Mouse (Mus musculus) neural tube, embryonic 14.5 days (tissue): ENCODE results near the gene Igdcc3. TPM values are rescaled to one million over a fixed set of nuclear protein-coding genes. Genes with fewer than 3 reads are reported as not detected.

ENCODE experiments used
- ATAC-seq: fragments of 200-750 bp; cut with Nextera tagmentation; 2 replicates; pipeline ENCODE4 v1.8.0; 2017; ENCODE audit warnings: low read depth, mild to moderate bottlenecking, moderate TSS enrichment, moderate library complexity
- H3K27ac ChIP-seq: fragments of 300-500 bp; sonication (generic); 2 replicates; pipeline ENCODE4 v1.5.1; 2014; ENCODE audit warnings: low read depth, mild to moderate bottlenecking, control low read depth, low read length, moderate library complexity, mixed read lengths
- H3K27me3 ChIP-seq: fragments of 300-500 bp; sonication (generic); 2 replicates; pipeline ENCODE4 v1.6.1; 2014; ENCODE audit warnings: low read length; ENCODE audit not compliant: control insufficient read depth, insufficient read depth
- H3K36me3 ChIP-seq: fragments of 300-500 bp; sonication (generic); 2 replicates; pipeline ENCODE4 v1.6.1; 2014; ENCODE audit warnings: low read length, mixed read lengths; ENCODE audit not compliant: control insufficient read depth, insufficient read depth
- H3K4me1 ChIP-seq: fragments of 300-500 bp; sonication (generic); 2 replicates; pipeline ENCODE4 v1.6.1; 2014; ENCODE audit warnings: low read length; ENCODE audit not compliant: control insufficient read depth, insufficient read depth
- H3K4me2 ChIP-seq: fragments of 300-500 bp; sonication (generic); 2 replicates; pipeline ENCODE4 v1.6.1; 2014; ENCODE audit warnings: mild to moderate bottlenecking, low read depth, low read length, control low read depth
- H3K4me3 ChIP-seq: fragments of 300-500 bp; sonication (generic); 2 replicates; pipeline ENCODE4 v1.5.1; 2014; ENCODE audit warnings: low read depth, low read length, control low read depth, mixed read lengths
- H3K9ac ChIP-seq: fragments of 300-500 bp; sonication (generic); replicated peaks from 2 replicates; pipeline ENCODE4 v1.6.1; 2014; ENCODE audit warnings: low read depth, mild to moderate bottlenecking, control low read depth, low read length, mixed read lengths
- H3K9me3 ChIP-seq: fragments of 300-500 bp; sonication (generic); 2 replicates; pipeline ENCODE4 v1.6.1; 2016; ENCODE audit warnings: low read length; ENCODE audit not compliant: control insufficient read depth
- WGBS: fragments of 180-500 bp; shearing (Covaris S2); extraction: QIAGEN DNeasy Blood & Tissue Kit; methylation state at CpG from one replicate; pipeline ENCODE4 v1.1.7; 2014; 5-methylcytosine and 5-hydroxymethylcytosine counted together
- polyA plus RNA-seq: library from polyadenylated mRNA; unstranded; fragments of >200 nt; fragmentation: Nextera tagmentation; extraction: Ambion mirVana; gene quantifications from 2 replicates; pipeline ENCODE4 v1.2.1, GENCODE M21; 2014

Igdcc3 gene
- polyA plus RNA-seq, 1 experiment from 2014 or later: 10.1 TPM

GRCm38 (mm10) chr9:65193214-65193613 lies 52.2 kb downstream of the Igdcc3 start:
- no peaks in the 10 kb centered on the region for H3K27me3 ChIP-seq
- no peak overlapping the region for H3K9ac ChIP-seq
- ATAC-seq: no peak
- H3K9me3 ChIP-seq: no peaks in the 10 kb centered on the region
- no peak overlapping the region for H3K27ac ChIP-seq
- peaks cover 9% of the 10 kb centered on the region; the same call in 1 of the 2 replicates for H3K4me1 ChIP-seq
- 75% methylated on average over 12 of the region's 12 CpGs for WGBS
- no peak overlapping the region for H3K4me3 ChIP-seq
- H3K36me3 ChIP-seq: no peaks in the 10 kb centered on the region
- no peak overlapping the region for H3K4me2 ChIP-seq

- 0 out of 2 replicates have a peak within 1 kb of the TSS, but pooled peaks have one; percentile 7 for H3K9ac ChIP-seq
- no peak for ATAC-seq
- H3K36me3 ChIP-seq: no peaks in the 10 kb centered on the region
- peak within 1 kb of the TSS; percentile 68 for H3K27ac ChIP-seq
- WGBS: 76% methylated on average over 4 of the region's 4 CpGs
- H3K27me3 ChIP-seq: no peaks in the 10 kb centered on the region
- H3K4me1 ChIP-seq: peaks cover 9% of the 10 kb centered on the region; the same call in 1 of the 2 replicates
- H3K9me3 ChIP-seq: no peaks in the 10 kb centered on the region
- H3K4me3 ChIP-seq: no peak within 1 kb of the TSS
- H3K4me2 ChIP-seq: no peak within 1 kb of the TSS
Observed at GRCm38 (mm10) chr9:65195053-65195452, 54.1 kb downstream of the Igdcc3 start, which contains the start of gene Parp16. Gene Parp16 (plus strand): TSS chr9:65195353.

- ATAC-seq: no peak
- H3K4me1 ChIP-seq: peaks cover 9% of the 10 kb centered on the region; the same call in 1 of the 2 replicates
- H3K4me2 ChIP-seq: no peak overlapping the region
- H3K4me3 ChIP-seq: no peak overlapping the region
- no peaks in the 10 kb centered on the region for H3K27me3 ChIP-seq
- H3K9me3 ChIP-seq: no peaks in the 10 kb centered on the region
- no peak overlapping the region for H3K9ac ChIP-seq
- H3K27ac ChIP-seq: peak overlapping the region; percentile 68
- no peaks in the 10 kb centered on the region for H3K36me3 ChIP-seq
- 50% methylated on average over 8 of the region's 8 CpGs for WGBS
Observed at GRCm38 (mm10) chr9:65195621-65195981, 54.6 kb downstream of the Igdcc3 start.

GRCm38 (mm10) chr9:65195982-65196737 lies 55.2 kb downstream of the Igdcc3 start:
- Histone ChIP-seq H3K27ac (peak overlapping the region; percentile 68), H3K4me1 (peaks cover 9% of the 10 kb centered on the region; the same call in 1 of the 2 replicates), H3K4me3 (peak overlapping the region; percentile 0; the same call in 1 of the 2 replicates), H3K9ac (no peak overlapping the region; the same call in 1 of the 2 replicates), H3K9me3 (no peaks in the 10 kb centered on the region), H3K4me2 (peak overlapping the region; percentile 33), H3K27me3 (no peaks in the 10 kb centered on the region), H3K36me3 (no peaks in the 10 kb centered on the region)
- ATAC-seq: peak; percentile 78
- WGBS: 6% methylated on average over 9 of the region's 9 CpGs

- Histone ChIP-seq H3K4me2 (peak overlapping the region; percentile 33), H3K4me3 (peak overlapping the region; percentile 0; the same call in 1 of the 2 replicates), H3K36me3 (no peaks in the 10 kb centered on the region), H3K9me3 (no peaks in the 10 kb centered on the region), H3K27me3 (no peaks in the 10 kb centered on the region), H3K4me1 (peaks cover 3% of the 10 kb centered on the region; the same call in 1 of the 2 replicates), H3K27ac (peak overlapping the region; percentile 68), H3K9ac (no peak overlapping the region; the same call in 1 of the 2 replicates)
- 16% methylated on average over 26 of the region's 26 CpGs for WGBS
- ATAC-seq: peak; percentile 63; the same call in 1 of the 2 replicates
Observed at GRCm38 (mm10) chr9:65196738-65197569, 56.0 kb downstream of the Igdcc3 start.

- H3K27ac ChIP-seq: no peak overlapping the region
- no peaks in the 10 kb centered on the region for H3K9me3 ChIP-seq
- H3K36me3 ChIP-seq: no peaks in the 10 kb centered on the region
- ATAC-seq: no peak
- no peaks in the 10 kb centered on the region for H3K27me3 ChIP-seq
- H3K9ac ChIP-seq: no peak overlapping the region
- no peak overlapping the region for H3K4me2 ChIP-seq
- H3K4me1 ChIP-seq: peaks cover 3% of the 10 kb centered on the region; the same call in 1 of the 2 replicates
- WGBS: 85% methylated on average over 6 of the region's 6 CpGs
- no peak overlapping the region for H3K4me3 ChIP-seq
Observed at GRCm38 (mm10) chr9:65197826-65198225, 56.8 kb downstream of the Igdcc3 start.

GRCm38 (mm10) chr9:65199723-65200122 lies 58.7 kb downstream of the Igdcc3 start:
- no peak overlapping the region for H3K4me3 ChIP-seq
- H3K27me3 ChIP-seq: no peaks in the 10 kb centered on the region
- H3K36me3 ChIP-seq: no peaks in the 10 kb centered on the region
- no peaks in the 10 kb centered on the region for H3K9me3 ChIP-seq
- no peak overlapping the region for H3K4me2 ChIP-seq
- peaks cover 3% of the 10 kb centered on the region; the same call in 1 of the 2 replicates for H3K4me1 ChIP-seq
- H3K27ac ChIP-seq: no peak overlapping the region
- no peak for ATAC-seq
- 64% methylated on average over 7 of the region's 7 CpGs for WGBS
- no peak overlapping the region for H3K9ac ChIP-seq

GRCm38 (mm10) chr9:65200606-65201005 lies 59.6 kb downstream of the Igdcc3 start:
- no peak for ATAC-seq
- H3K4me1 ChIP-seq: peaks cover 1% of the 10 kb centered on the region; the same call in 1 of the 2 replicates
- 70% methylated on average over 1 of the region's 1 CpGs for WGBS
- no peaks in the 10 kb centered on the region for H3K27me3 ChIP-seq
- H3K9ac ChIP-seq: no peak overlapping the region
- H3K9me3 ChIP-seq: no peaks in the 10 kb centered on the region
- no peak overlapping the region for H3K4me2 ChIP-seq
- no peak overlapping the region for H3K4me3 ChIP-seq
- no peaks in the 10 kb centered on the region for H3K36me3 ChIP-seq
- no peak overlapping the region for H3K27ac ChIP-seq
